Mouse (Mus musculus) mouse embryonic stem cell (cell line): ENCODE results near the gene Borcs6.

ENCODE experiments used
- in situ Hi-C, 2 experiments: fragments of 300-500 bp; cut with MboI; formaldehyde crosslinking; loops; 1 replicate in 1 of 2; 3 replicates in 1 of 2; pipeline ENCODE4 v1.14.3; 2019 to 2020; ENCODE audit warnings: low sequenced_read_pairs in 2 of 2, low pct_unique_long_range_greater_than_20kb in 1 of 2, mixed read lengths in 1 of 2; ENCODE audit not compliant: unreplicated experiment in 1 of 2

Gene Borcs6

GRCm38 (mm10) chr11:69096360-69096986, 37.0 kb downstream of the Borcs6 start:
- in situ Hi-C loops: no loop called here

- in situ Hi-C loops: no loop called here
These were observed 37.7 kb downstream of the Borcs6 start for GRCm38 (mm10) chr11:69096987-69097900.

DNA sequence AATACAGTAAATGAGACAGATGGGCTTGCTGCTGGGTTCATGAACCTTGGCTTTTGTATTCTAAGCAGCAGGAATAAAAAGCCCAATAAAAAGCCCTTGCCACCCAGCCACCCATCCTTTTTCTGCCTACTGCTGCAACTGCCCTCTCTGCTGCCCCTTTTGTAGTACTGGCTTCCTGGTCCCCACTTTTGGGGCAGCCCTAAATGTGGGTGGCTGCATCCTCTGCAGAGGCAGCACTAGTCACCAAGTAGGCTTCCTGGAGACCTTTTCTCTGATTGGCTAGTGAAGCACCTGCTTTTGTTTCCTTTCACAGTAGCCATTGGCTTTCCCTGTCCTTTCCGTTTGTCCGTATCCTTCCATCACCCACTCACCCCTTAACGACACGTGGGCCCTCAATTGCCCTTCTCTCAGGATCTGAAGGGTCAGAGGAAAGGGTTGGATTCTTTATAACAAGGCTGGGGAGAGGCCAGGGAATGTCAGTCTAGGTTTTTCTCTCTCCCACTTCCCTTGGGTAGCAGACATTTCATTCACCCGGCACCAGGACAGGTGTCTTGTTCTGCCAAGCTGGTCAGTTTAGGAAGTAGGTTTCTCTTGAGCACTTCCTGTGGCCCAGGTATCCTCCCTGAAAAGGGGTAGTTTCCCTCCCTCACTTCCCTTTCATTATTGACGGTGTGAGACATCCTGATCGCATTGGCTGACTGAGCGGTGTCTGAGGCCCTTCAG, 38.7 kb downstream of the Borcs6 start:
- in situ Hi-C loops: no loop called here

GRCm38 (mm10) chr11:69098762-69099091, 39.2 kb downstream of the Borcs6 start:
- in situ Hi-C loops: no loop called here

GRCm38 (mm10) chr11:69099177-69099914, 39.8 kb downstream of the Borcs6 start:
- in situ Hi-C loops: no loop called here

- in situ Hi-C loops: no loop called here
These were observed 40.4 kb downstream of the Borcs6 start for GRCm38 (mm10) chr11:69099915-69100345.

DNA sequence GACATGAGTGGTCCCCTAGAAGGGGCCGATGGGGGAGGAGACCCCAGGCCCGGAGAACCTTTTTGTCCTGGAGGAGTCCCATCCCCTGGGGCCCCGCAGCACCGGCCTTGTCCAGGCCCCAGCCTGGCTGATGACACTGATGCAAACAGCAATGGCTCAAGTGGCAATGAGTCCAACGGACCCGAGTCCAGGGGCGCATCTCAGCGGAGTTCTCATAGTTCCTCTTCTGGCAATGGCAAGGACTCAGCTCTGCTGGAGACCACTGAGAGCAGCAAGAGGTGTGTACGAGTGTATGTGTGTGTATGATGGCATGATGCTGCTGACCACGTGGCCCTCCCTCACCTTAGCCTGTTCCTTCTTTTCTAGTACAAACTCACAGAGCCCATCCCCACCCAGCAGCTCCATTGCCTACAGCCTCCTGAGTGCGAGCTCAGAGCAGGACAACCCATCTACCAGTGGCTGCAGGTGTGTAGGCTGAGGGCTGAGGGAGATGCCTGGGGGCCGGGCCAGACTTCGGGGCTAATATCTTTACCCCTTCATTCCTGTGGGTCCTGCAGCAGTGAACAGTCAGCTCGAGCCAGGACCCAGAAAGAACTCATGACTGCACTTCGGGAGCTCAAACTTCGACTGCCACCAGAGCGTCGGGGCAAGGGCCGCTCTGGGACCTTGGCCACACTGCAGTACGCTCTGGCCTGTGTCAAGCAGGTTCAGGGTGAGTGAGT, 41.3 kb downstream of the Borcs6 start:
- in situ Hi-C loops: no loop called here

GRCm38 (mm10) chr11:69101604-69102402, 42.3 kb downstream of the Borcs6 start:
- in situ Hi-C loops: no loop called here

DNA sequence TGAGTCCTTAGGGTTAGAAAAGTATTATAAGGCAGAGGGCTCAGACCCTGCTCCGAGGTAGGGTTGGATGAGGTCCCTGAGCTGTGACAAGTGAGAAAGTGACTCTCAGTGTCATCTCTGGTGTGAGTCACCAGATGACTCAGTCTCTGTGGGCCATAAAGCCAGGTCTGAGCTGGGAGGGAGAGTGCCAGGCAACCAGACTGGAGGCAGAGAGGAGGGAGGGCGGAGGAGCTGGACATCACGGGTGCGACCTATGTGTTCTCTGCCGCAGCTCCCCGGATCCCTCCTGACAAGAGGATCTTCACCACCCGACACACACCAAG, 42.8 kb downstream of the Borcs6 start:
- in situ Hi-C loops: no loop called here

DNA sequence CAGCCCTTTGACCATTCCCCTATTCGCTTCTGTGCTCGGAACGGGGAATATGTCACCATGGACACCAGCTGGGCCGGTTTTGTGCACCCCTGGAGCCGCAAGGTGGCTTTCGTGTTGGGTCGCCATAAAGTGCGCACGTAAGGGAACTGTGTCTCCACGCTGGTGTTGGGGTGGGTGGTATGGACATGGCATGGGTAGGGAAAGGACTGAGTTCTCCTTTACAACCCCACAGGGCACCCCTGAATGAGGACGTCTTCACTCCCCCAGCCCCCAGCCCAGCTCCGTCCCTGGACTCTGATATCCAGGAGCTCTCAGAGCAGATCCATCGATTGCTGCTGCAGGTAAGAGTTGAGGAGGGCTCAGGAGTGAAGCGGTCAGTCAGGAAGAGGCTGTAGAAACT, 43.6 kb downstream of the Borcs6 start:
- in situ Hi-C loops: no loop called here

GRCm38 (mm10) chr11:69103531-69104435, 44.3 kb downstream of the Borcs6 start:
- in situ Hi-C loops: no loop called here

GRCm38 (mm10) chr11:69104487-69104886, 45.0 kb downstream of the Borcs6 start:
- in situ Hi-C loops: no loop called here

- in situ Hi-C loops: no loop called here
These were observed 45.7 kb downstream of the Borcs6 start for GRCm38 (mm10) chr11:69105227-69105626.

DNA sequence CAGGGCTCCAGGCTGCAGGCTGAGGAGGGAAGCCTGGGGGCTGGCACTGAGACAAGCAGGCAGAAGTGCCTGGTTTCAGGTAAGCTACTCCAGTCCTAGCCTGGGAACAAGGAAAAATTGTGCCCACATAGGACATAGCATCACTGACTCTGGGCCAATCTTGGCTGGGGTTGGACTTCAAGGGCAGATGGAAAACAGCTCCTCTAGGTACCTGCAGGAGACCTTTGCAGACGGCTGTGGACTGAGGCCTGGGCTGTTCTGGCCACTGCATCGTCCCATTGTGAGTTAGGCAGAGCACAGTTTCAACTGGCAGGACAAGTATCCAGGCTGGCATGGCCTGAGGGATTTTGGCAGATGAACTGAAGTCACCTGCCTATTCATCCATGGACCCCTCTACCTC, 46.3 kb downstream of the Borcs6 start:
- in situ Hi-C loops: no loop called here

GRCm38 (mm10) chr11:69106299-69106698, 46.8 kb downstream of the Borcs6 start:
- in situ Hi-C loops: no loop called here

- in situ Hi-C loops: no loop called here
These were observed 47.3 kb downstream of the Borcs6 start for GRCm38 (mm10) chr11:69106842-69107241.

DNA sequence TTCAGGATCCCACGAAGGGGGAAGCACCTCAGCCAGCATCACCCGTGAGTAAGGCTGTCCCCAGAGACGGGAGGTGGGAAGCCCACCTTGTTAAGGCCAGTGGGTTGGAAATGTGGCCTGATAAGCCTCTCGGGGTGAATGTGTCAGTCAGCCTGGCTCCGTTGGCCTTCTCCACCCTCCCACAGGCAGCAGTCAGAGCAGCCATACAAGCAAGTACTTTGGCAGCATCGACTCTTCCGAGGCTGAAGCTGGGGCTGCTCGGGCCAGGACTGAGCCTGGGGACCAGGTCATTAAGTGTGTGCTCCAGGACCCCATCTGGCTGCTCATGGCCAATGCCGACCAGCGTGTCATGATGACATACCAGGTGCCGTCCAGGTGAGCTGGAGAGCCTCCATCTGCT, 48.2 kb downstream of the Borcs6 start:
- in situ Hi-C loops: no loop called here
